Mouse (Mus musculus): Measurements from ENCODE around the gene Ablim2.

DNA sequence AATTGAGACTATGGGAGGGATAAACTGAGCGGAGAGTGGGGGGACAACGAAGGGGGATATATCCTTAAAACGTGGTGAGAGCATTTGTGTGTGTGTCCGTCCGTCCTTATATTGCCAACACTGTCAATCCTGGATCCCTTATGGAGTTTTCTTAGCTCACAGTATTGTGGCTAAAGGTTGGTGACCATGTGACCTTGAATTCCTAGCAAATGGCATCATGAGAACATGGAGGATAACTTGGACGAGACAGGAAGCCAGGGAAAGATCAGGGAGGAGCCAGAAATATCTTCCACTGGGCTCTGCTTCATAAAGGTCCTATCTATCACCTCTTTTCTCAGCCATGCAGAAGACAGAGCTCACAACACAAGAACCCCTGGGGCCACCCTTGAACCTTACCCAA is 165.8 kb downstream of the Ablim2 start:
- TF ChIP-seq POLR2A (IDR thresholded peaks at IDR 0.05; ENCODE audit: low read depth, low read length) (no peak), CTCF (IDR thresholded peaks at IDR 0.05; ENCODE audit: extremely low read depth, insufficient read depth, insufficient read length, insufficient replicate concordance) (no peak)

All from spleen, adult 2 months (tissue).